Mouse (Mus musculus): ENCODE data around the gene Ube3c.

- no peak for TF ChIP-seq CTCF (IDR thresholded peaks at IDR 0.05; ENCODE audit: borderline replicate concordance, extremely low read depth, insufficient read depth, insufficient read length)
- TF ChIP-seq POLR2A (IDR thresholded peaks at IDR 0.05; ENCODE audit: borderline replicate concordance, extremely low read depth, insufficient read depth, insufficient read length, poor library complexity, severe bottlenecking): no peak
Measured at GRCm38 (mm10) chr5:29636884-29637283, 67.8 kb downstream of the Ube3c start.
